Mouse (Mus musculus) olfactory bulb, adult 2 months (tissue): ENCODE measurements at regions not wholly inside any gene's neighbourhood (a gene's known extent, or its start where the extent isn't known, plus 50 kb on each side); places are given as distances from the start of the nearest gene placed in this dataset.

Experiments used
- CTCF ChIP-seq: fragments of 200-500 bp; IDR thresholded peaks from 2 replicates; pipeline ENCODE4 v1.5.1; 2012; ENCODE audit warnings: low read depth, mild to moderate bottlenecking, low read length, moderate library complexity; ENCODE audit not compliant: insufficient read depth
- POLR2A ChIP-seq: fragments of 200-500 bp; IDR thresholded peaks from 2 replicates; pipeline ENCODE4 v1.6.1; 2012; ENCODE audit warnings: mild to moderate bottlenecking, low read depth, low read length, moderate library complexity; ENCODE audit not compliant: insufficient read depth

DNA sequence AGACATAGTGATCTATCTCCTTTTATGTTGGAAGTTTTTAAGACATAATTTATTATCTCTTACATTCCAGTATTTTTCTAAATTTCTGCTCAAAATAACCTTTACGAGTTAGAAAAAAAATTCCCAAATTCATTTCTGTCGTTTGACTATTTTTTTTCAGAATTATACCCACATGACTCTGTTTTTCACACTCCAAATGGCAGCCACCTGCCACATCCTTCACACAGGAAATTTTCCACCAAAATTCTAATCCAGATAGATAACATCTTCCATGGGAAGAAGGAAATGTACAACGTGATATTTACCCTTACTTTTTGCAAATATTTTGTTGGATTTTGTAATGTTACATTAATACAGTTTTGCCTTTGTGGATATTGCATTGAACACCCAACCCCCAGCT lies 66.5 kb upstream of the Ogfrl1 start:
- no peak for TF ChIP-seq CTCF
- TF ChIP-seq POLR2A = no peak
